Mouse (Mus musculus) cerebellum, adult 8-10 months (tissue): ENCODE data around the gene Ugcg.

Experiments
- DNase-seq: peaks from one replicate; pipeline ENCODE4 v3.0.0; 2022

Gene Ugcg

DNA sequence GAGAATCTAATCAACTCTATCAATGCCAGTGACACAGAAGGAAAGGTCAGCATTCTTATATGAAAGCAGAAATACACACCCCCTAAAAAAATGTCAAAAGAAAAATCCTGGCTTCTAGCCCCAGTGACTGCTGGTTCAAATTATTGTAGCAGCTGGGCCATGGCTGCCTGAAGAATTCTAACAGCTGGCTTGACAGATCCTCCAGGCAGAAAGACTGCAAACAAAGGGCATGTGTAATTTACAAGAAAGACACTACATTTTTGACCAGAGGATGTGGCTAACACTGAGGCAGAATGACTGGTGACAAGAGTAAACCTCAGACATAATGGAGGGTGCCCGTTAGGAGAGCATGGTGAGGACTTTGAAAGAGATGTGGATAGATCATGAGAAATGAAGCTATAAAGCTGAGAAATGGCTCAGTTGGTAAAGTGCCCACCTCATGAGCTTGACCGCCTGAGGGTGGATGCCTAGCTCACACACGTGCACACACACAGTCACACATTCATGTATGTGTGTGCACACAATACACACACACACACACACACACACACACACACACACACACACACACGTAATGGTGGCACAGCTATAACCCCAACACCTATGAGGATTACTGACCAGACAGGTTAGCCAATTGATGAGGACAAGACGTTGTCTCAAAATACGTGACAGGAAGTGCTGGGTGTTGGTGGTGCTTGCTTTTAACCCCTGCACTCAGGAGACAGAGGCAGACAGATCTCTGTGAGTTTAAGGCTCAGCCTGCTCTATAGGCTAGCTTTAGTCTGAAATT, 42.4 kb downstream of the Ugcg start:
- no peak for DNase-seq

DNA sequence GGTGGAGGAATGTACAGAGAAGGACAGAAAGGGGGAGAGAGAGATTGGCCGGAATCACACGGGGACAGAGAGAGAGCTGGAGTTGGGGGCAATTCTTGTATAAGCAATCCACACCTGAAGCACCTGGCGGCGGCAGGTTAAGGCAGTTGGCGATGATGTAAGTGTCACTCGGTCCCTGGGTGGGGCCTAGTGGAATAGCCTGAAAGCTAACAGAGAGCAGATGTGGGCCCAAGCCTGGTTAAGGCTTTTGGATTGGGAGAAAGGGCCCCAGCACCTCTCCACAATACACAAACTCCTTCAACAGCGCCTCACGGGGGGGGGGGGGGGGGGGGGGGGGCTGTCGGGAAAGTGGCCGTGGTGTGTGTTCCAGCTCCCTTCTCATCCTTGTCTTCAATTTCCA, 45.0 kb downstream of the Ugcg start:
- DNase-seq, result no peak

GRCm38 (mm10) chr4:59234451-59235216, 45.6 kb downstream of the Ugcg start:
- no peak for DNase-seq

DNA sequence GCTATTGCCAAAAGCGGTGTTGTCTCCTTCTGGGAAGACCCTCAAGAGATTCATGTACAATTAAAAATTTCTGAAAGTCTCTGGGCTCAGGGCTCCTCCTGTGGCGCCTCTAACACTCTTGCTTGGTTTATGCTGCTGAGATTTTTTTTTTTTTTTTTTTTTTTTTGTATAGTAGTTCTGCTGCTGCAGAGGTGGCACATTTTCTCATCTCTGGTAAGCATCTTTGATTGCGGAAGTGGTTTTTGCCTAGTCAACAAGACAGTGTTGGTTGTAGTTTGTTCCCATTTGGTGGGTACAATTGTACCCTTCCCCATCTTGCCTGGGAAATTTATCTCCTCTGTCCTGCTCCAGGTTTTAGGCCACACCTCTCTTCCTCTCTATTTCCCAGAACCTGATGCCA, 47.3 kb downstream of the Ugcg start:
- DNase-seq, result no peak

DNA sequence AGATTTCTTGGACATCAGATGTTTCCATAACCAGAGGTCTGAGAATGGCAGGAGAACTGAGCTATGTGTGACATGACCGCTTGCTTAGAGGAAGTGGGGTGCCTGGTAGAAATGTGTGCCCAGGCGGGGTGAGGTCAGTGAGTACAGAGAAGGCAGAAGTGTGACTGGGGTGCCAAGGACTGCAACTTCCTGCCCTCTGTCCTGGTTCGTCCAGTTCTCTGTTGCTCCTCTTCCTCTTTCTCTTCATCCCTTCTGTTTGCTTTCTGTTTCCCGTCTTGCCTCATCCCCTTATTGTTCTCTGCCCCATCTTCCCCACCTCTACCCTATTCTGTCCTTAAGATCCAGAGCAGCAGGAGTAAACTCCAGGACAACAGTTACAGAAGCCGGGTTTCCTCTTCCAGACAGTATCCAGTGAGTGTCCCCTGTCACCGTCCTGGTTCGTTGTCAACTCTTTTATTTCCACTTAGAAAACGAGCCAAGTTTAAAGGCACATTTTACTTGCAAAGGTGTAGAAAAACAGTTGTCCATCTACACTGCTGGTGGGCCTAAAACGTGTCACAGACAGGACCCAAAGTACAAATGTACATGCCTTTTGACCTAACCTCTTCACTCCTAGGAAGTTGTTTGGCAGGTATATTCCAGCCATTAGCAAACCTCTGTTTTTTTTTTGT, 49.7 kb downstream of the Ugcg start:
- no peak for DNase-seq

DNA sequence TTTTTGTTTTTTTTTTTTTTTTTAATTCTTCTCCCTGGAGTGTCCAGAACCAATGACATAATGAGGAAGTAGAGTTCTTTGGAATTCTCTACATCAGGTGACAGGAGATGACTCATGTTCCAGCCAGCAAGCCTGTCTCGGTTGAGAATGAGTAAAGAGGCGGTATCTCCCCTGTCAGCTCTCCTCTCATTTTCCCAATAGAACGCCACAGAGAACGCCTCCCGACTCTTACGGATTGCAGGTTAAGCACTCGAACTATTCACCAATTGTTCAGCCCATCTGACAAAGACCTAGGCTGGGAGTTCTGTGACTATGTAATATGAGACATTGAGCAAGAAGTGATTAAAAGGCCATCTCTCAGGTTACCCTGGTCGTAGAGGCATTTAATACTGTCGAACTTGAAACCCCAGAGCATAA, 50.3 kb downstream of the Ugcg start:
- DNase-seq, result no peak

- no peak for DNase-seq
Measured at GRCm38 (mm10) chr4:59240160-59240559, 51.1 kb downstream of the Ugcg start.

DNA sequence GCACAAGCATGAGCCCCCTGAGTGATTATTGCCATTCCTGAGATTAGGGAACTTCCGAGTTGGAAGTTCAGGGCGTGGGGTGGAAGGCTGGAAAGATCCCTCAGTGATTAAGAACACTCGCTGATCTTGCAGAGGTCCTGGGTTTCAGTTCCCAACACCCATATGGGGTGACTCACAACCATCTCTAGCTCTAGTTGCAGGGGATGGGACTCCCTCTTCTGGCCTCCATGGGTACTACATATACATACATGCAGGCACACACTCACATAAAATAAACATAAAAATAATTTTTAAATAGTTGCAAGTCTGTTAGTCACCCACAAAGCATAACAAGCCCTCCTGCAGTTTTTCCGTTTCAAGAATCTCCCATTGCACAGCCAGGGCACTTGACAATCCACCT, 52.0 kb downstream of the Ugcg start:
- DNase-seq, result no peak

DNA sequence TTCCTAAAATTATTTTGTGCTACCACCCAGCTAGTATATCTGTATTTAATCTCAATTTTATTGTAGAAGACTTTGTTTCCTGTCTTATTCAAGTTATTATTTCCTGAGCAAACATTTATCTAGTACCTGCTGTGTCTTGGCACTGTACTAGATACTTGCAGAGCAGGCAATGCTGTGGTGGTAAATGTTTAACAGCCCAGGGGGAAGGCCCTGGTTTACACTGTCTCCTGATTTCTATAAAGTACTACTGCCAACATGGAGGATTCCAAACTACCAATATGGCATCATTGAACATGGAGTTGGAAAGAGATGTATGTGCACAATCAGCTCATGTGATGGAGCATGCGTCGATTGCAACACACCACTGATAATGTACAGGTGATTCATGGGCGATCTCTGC, 53.2 kb downstream of the Ugcg start:
- no peak for DNase-seq

DNA sequence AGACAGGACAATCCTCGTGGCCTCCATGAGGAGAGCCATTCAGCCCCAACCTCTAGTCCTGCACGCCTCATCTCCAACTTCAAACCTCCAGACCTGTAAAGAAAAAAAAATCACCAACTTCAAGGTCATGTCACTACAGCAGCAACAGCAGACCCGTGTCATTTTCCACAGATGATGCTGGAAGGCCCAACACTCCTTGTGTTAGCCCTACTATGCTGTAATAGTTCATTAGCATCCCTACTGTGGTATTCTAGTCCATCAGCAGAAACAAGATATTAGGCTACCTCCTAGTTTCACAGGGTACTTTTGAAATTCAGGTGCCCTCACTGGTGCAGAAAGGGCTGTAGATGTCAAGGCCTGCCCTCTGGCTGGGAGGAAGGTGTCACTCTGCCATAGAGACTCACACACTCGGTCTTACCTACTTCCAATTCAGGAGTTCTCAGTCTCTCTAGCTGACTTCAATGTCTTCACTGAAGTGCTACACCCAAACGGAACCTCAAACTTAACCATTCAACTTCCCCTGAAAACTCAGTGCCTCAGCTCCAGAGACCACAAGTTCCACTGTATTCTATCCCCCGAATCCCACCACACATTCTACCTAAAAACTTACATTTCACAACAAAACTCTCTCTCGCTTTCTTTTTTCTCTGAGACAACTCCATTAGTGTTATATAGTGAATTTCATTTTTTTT, 54.9 kb downstream of the Ugcg start:
- DNase-seq, result no peak

DNA sequence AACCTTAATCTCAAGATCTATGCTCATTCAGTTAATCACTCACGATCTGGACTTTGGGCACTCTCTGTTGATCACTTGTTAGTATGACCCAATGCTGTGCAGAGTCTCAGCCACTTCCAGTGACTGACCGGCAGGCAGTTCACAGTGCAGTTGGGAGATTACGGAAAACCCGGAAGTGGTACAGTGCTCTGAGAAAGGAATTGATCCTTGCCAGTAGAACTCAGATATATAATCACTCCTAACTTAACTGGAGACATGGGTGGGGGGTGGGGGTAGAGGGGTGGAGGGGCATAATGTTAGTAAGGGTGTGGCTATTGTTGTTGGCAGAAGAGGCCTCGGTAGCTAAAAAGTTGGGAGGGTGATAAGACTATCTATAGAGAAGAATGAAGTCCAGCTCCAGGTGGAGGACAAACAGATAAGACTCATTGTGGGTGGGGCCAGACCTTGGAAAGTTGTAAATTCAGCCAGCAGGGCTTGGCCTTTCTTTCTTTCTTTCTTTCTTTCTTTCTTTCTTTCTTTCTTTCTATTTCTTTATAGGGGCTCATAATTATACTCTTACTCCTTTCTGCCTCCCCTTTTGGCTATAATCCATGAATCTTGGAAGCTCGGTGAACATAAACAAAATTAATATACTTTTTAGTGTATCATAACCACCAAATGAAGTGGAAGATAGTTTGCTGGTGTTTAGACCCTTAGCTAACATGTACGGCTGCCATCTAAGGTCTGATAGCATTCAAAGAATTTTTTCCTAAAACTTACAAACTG, 55.9 kb downstream of the Ugcg start:
- DNase-seq, result no peak

DNA sequence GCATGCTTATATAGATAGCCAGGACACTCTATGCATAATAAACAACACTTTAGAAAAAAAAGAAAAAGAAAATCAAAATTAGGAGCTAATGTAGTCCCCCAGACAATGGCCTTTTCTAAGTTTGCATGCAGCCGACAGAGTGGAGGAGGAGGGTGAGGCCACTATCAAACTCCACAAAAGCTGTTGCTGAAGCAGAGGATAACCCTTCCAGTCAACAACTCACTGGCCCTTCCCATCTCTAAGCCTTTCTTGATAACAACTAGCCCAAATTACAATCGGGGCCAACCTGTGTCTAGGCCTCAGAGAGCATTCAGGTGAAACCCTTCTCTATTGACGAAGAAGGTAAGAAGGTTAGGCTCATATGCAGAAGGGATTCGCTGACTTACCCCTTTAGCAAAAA, 56.7 kb downstream of the Ugcg start:
- no peak for DNase-seq

- no peak for DNase-seq
Measured at GRCm38 (mm10) chr4:59247545-59247944, 58.5 kb downstream of the Ugcg start.

DNA sequence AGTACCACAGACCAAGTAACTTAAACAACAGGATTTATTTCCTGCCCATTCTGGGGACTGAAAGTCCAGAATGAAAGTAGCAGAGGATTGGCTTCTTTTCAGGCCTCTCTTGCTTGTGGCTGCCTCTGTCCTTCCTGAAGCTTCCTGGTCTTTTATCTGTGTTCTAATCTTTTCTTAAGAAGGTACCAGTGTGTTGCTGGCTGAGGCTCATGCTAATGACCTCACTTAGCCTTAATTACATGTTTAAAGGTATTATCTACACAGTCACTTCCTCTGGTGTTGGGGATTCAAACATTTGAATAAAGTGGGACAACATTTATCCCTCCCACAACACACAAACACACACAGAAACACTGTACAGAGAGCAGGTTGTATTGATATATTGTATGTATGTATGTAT, 59.0 kb downstream of the Ugcg start:
- DNase-seq, result no peak

DNA sequence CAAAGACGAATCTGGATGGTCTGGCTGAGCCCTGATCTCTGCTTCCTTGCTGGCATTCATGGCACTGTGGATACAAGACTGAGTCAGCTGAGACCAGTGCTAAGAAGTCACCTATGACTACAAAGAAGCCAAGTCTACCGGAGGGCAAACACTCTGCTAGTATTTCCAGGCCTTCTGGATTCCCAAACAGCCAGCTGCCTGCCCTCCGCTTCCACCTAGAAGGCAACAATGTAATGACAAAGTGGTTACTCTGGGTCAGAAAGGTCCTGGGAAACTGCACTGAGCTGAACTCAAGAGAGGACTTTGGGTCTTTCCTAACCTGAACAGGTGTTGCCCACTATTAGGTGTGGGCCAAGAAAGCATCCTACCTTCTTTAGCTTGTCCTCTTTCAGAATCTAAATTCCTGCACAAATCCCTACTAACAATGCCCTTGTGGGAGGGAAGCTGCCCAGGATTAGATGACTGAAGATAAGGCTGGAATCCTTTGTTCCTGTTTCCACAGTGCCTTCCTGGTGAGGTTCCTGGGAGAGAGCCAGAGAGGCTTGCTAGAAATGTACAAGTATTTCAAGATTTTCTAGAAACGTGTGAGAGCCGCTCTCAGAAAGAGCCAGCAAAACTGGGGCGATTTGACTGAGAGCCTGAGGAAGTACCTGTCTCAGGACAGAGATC, 63.5 kb downstream of the Ugcg start:
- DNase-seq, result no peak

- DNase-seq, result no peak
Measured at GRCm38 (mm10) chr4:59253055-59253434, 64.0 kb downstream of the Ugcg start.

- no peak for DNase-seq
Measured at GRCm38 (mm10) chr4:59254397-59254796, 65.3 kb downstream of the Ugcg start.

- DNase-seq, result no peak
Measured at GRCm38 (mm10) chr4:59255988-59256387, 66.9 kb downstream of the Ugcg start.

DNA sequence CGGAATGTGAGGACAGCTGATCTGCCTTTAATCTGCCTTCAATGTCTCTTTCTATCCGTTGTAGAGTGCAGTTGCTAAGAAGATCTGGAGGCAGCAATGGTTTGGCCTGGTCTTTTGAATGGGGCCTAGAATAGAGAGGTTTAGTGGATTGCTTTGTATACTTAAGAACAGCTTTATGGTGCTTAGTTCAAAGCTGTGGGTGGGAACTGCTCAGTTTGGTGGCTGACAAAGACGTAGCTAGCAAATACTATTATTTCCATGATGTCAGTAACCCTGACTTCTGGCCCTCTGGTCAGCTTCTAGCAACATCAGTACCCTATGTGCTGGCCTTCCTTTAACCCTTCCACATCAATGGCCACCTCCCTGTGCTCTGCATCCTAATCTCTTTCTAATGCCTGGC, 68.8 kb downstream of the Ugcg start:
- no peak for DNase-seq

DNA sequence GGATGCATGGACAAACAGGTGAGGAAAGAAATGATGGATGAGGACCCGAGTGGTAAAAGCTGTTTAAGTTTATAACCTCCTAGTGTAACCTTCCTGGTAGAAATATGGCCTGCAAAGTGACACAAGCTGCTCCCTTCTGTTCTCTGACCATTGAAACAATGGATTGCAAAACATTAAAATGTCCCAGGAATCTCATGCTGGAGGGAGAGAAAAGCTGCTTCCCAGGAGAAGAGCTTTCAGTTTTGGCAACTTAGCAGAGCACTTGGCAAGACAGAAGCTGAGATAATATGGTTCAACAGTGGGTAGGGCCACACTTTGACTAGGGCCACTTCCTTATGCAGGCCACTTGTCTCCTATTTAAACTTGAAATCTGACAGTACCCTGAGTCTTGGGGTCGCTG, 69.7 kb downstream of the Ugcg start:
- DNase-seq, result no peak

DNA sequence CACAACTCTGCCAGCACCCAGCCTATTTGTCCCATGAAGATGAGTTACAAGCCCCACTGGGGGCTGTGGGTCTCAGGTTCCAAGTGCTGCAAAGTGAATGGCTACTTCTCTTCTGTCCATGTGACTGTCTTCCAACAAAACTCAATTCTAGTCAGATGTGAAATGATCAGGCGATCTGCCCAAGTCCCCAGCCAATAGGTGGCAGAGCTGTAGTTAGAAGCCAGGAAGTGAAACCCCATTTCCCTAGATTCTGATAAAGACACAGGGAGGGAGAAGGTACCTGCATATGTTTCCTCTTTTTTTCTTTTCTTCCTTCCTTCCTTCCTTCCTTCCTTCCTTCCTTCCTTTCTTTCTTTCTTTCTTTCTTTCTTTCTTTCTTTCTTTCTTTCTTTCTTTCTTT, 70.7 kb downstream of the Ugcg start:
- DNase-seq, result no peak
